Mouse (Mus musculus): ENCODE results near the gene Ift57. TPM values are rescaled to one million over a fixed set of nuclear protein-coding genes. Genes with fewer than 3 reads are reported as not detected.

Gene Ift57
- polyA plus RNA-seq (2017; shearing (Covaris generic)) = 1 to 10 TPM; 3.2 to 5.3 (median 3.7) TPM

DNA sequence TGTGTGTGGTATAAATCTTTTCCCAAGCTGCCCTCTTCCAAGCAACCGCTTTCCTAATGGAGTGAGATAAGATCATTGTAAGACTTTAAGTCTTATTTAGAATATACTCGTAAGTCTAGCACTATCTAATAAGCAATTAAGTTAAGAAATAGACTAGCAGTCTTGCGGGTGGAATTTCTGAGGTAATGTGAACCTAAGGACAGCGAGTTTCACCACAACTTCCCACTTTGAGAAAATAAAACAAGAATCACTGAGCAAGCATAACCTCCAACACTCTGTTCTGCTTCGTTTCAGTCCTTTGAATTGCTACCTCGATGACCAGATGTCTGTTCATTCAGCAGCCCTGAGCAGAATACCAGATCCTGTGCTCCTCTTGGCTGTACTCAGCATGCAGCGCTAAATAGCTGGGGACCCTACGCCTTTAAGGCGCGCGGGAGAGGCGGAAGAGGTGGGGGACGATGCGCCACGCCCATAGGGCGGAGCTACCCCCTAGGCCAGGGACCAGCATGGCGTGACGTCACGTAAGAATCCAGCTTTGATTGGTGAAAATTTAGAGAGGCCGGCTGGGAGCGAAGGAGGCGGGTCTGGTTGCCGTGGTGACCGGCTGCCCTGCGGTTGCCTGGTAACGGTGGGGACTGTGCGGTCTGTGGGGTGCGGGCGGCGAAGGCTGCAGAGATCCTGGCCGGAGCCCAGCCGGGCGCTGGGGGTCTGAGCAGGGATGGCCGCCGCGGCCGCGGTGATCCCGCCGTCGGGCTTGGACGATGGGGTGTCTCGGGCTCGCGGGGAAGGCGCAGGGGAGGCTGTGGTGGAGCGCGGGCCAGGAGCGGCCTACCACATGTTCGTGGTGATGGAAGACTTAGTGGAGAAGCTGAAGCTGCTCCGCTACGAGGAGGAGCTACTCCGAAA, at the start of gene Ift57:
Gene Ift57 (plus strand): TSS at position 614 of the 906 bp plus-strand sequence.
- ATAC-seq = peak; percentile 98

DNA sequence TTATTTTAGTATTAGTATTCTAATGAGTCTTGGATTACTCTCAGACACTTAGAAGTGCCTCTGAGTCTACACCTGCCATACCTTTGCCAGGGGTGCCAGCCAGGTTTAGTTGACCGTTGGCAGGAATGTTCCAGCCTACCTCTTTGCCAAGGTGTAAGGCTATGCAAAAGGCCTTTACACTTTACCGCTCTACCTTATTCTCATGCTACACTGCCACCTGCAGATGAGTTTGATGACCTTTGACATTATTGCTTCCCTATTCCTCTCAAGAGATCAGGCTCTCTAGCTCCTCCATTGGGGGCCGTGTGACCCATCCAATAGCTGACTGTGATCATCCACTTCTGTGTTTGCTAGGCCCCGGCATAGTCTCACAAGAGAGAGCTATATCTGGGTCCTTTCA, 41.9 kb upstream of the Ift57 start:
- no peak for ATAC-seq

DNA sequence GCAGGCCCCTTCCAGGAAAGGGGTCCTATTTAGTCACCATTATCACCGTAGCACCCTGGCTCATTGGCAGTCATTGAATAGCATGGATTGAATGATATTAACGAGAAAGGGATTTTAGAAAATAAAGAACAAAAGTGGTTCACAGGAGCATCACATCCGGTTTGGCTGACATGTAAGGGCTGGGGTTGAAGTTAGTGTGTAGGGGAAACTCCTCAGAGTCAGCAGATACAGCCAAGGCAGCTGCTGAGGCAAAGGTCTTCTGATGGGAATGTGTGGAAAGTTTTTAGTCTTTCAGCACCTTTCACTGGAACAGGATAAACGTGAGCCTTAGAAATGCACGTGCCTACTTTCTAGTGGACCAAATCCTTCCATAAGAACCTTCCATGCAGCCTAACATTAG, 41.0 kb upstream of the Ift57 start:
- ATAC-seq = peak; percentile 78

DNA sequence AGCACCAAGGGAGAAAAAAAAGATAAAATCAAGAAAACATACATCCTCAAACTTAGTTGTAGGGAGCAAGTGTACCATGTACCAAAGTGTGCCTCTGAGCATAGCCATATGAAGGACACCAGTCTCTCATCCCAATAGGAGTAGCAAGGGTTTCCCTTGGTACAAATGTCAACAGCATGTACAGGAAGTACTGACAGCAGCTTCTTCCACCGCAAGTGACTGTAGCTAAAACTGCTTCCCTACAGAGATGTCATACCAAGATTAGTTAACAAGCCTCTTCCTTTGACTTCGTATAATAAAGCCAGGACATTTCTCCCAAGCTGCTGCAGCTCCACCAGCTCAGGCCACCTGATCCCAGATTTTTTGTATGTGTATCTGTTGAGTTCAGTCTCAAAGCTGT, 39.9 kb upstream of the Ift57 start:
- ATAC-seq = no peak

DNA sequence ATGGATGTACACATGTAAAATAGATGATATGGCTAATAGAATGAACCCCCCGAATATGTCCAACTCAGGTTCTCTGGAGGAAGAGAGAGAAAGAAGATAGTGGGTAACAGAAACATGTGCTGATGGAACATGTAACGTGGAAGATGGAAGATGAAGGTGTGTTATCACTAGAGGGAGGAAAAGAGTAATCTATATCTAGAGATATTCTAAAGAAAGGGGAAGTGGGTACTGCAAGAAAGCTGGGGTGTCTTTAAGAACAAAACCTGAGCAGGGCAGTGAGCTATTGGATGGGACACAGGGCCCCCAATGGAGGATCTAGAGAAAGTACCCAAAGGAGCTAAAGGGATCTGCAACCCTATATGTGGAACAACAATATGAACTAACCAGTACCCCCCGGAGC, 38.9 kb upstream of the Ift57 start:
- ATAC-seq = no peak

DNA sequence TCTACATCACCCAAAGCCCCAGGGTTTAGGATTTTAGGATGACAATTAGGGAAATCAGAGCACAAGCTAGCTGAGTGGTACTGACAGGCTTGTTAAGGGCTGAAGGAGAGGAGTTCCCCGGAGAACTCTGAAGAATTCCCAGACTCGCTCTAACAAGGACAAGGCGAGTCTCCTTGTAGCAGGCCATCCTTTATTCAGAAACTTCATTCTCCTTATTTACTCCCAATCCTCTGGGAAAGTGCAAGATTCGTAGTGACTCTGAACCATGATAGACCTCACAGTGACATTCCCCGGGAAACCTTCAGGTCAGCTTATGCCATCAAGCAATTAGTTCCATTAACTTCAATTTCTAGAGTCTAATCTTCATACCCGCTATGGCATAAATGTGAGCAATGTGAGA, 36.8 kb upstream of the Ift57 start:
- no peak for ATAC-seq

DNA sequence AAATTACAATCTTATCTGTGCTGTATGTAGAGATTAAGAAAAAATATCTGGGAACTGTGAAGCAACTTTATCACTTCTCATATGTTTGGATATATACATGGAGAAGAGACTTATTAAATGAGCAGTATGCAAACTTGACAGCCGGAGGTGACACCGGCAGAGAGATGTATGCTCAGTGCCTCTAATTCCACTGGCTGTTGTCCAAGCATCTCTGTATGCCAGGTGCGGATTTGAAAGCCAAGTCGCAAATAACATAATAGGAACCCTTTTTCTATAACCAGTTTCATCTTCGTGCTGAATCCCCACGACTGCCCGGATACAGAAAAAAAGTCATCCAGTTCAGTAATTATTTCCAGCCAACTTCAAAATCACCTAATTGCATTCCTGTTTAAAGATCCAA, 34.4 kb upstream of the Ift57 start:
- no peak for ATAC-seq

DNA sequence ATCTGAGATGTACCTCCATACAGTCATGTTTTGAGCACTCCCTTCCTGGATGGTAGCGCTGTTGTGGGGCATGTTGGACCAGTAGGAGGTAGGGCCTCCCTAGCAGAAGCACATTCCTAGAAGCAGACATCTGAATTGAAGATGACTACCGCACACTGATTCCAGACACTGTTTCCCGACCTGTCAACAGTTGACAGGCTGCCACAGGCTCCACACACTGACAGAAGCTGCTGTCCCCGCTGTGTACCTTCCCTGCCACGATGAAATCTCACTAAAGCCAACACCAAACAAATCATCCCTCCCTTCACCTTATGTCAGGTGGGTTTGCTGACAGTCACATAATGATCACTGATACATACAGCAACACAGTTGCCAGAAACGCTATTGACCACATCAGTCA, 19.4 kb upstream of the Ift57 start:
- ATAC-seq = no peak

DNA sequence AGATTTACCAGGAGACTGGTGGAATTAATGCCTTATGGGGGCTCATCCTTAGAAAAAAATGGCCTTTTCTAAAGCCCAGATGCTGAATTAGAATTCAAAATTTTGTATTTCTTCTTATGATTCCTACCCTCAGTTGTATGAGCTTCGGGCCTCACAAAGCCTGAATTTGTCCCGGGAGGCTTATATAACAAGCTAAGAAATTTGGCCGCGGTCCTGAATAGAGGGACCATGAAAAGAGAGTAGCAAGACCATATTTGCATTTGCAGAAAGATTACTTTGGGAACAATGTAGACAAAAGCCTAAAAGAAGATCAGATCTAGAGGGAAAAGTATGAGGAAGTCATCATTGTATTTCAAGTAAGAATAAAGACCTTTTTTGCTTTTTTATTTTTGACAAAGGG, 14.1 kb upstream of the Ift57 start:
- ATAC-seq = no peak

DNA sequence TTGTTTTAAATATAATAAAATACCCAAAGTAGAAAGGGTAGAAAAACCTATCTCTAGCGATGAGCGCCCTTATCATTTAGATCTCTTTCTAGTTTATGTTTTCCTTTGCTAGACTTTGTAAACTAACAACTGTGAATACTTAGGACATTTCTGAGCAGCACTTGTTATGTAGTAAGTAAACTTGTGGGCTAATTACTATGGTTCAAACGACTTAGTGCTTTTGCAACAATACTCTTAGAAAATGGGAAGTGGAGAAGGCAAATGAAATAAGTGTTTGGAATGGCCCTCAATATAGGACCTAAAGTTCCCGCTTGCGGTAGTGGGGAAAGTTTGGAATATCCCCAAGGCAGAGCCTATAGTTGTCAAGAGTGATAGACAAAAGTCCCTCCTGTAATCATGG, 788 bp downstream of the Ift57 start:
- ATAC-seq = no peak

DNA sequence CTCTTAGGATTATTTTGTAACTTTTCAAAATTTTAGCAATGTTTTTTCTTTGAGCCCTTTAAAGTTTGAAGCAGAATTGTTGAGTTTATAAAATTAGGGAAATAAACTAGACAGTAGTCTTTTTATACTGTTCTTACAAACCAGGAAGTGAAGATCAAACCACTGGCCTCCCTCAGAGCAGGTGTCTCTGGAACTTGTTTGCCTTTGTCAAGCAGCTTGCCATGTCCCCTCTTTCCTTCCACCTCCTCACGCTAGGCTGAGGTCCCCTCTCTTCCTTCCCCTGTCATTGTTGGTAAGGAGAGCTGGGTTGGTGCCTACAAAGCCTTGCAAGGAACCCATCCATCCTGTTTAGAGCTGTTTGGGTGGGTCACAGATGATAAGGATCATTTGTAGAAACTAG, 9.0 kb downstream of the Ift57 start:
- peak; percentile 47 for ATAC-seq

DNA sequence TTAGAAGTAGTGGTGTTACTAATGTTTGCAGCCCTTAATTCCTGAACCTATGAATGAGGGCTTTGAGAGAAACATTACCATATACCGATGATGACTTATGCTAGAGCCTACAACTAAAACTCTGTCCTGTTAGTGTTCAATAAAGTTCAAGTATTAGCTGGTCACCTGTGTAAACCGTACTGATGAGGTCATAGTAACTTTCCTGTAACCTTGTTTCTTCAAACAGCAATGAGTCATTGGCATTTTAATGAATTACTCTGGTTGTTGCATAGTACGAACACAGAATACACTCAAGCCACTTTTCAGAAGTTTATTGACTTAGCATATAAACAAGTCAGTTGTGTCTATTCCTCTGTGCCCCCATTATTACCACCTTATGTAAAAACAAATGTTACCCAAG, 11.2 kb downstream of the Ift57 start:
- ATAC-seq = no peak

DNA sequence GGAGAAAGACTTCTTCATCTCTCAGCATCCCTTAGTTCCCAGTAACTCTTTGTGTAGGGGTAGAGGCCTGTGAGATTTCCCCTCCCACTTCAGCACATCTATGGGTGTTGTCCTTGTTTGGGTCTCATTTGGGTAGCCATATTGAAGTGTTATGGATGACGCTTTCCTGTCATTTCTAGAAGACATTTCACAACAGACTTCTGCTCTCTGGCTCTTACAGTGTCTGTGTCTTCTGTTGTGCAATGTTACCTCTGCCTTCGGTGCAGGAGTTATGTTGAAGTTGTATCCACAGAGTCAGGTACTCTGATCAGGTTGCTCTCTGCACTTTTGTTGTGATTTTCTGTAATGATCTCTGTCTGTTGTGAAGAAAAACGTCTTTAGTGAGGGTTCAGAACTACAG, 14.3 kb downstream of the Ift57 start:
- ATAC-seq = no peak

DNA sequence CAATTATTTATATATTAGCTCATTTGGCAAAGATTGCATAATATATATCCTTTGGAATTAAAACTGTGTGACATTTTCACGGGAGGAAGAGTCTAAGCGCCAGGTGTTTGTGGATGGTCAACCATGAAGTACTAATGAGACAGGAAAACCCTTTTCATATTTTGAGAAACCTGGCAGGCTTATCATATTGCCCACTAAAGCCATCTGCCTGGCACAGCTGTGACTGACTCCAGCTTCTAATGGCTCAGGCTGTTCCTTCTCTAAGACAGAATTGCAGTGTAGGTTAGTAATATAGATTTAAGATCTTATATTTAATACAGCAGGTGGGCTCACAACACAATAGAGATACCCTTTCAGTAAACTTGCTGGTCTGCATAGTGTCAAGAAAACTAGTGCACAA, 21.6 kb downstream of the Ift57 start:
- ATAC-seq = no peak

DNA sequence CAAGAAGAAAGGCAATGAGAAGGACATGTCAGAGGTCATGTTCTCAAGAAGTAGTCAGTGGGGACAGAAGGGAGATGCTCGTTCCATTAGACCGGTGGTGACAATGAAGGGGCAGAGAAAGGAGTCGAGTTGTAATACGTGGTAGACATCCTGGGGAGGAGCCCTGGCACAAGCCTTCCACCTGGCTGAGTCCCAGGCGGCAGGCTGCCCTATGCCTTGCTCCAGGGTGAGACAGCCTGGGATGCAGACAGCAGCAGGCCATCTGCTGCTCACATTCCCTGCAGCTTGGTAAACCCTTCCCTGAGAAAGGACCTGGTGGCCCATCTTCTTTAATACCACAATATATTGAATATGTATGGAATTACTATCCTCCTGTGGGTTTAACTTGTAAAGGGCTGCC, 22.6 kb downstream of the Ift57 start:
- no peak for ATAC-seq

DNA sequence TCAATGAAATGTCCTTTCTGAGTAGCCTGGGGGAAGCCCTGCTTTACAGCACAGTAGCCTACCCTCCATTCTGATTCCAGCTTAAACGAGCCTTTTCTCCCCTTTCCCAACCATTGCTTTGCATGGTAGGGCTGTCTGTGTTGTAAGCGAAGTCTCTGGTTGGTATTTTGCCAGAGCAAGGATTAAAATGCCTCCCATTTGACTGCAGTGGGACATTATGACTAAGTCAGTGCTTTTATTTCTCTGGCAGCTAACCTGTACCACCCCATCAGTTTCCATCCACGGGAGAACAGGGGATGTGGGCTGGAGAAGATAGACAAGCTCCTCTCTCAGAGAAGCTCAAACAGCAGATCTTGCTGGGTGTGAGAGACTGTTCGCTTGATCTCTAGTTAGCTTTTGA, 24.2 kb downstream of the Ift57 start:
- ATAC-seq = no peak

DNA sequence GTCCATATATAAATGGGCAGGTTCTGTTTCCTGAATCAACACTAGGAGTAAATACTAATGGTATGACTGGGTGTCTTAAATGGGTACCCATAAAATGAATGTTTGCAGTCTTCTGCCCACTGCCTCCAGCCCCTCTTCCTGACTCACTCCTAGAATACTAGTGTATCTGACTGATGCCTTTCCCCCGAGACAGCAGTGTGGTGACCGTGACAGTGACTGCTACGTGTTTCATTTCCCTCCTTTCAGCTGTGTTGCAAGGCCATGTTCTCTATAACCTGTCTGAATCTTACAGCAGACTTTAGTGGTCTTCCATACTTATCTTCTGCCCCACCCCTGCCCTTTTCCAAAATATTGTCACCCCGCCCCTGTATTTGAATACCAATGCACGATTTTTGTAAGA, 25.2 kb downstream of the Ift57 start:
- no peak for ATAC-seq

DNA sequence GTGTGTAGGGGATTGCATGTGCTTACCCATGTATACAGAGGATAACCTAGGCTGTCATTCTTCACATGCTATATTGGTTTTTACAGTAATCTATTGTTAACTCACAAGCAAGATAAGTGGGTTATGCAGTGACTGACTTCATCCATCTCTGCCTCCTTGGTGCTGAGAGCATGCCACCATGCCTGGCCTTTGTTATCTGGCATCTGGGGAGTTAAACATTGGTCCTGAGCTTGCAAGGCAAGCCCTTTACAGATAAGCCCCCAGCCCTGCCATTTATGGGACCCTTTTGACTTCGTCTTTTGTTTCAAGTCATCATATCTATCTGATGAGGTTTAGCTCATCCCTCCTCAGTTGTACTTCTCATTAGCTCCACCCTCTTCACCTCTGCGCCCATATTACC, 25.9 kb downstream of the Ift57 start:
- ATAC-seq = no peak

DNA sequence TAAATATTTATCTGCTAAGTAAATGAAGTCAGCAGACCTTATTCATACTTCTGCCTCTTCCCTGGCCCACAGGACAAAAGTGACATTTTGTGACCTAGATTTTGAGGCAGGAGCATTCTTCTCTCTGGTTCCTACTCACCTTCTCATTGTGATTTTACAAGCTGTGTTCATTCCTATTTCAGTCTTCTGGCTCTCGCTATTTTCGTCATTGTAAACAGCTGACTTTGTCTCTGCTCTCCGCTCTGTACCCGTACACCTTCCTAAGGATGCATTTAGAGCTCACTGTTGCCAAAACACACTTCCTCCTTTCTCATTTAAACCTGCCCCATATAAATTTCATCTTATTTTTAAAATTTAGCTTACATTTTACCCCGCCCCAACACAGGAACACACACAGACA, 26.4 kb downstream of the Ift57 start:
- ATAC-seq = no peak

DNA sequence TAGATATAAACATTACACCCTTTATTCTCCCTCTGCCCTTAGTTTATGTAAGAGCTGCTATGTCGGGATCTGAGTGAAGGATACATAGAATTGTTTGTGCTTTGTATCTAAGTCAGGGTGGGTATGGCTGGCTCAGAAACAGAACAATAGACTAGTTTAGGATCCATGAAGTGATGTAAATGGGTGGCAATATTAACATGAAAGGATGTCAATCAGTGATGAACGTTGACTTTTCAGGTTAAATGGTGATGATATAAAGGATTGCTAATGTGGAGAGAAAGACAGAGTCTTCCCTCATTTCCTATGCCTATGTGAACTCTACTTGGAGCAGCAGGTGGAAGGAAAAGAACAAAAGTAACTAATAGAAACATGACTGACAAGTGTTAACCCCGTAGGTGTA, 27.2 kb downstream of the Ift57 start:
- ATAC-seq = no peak

DNA sequence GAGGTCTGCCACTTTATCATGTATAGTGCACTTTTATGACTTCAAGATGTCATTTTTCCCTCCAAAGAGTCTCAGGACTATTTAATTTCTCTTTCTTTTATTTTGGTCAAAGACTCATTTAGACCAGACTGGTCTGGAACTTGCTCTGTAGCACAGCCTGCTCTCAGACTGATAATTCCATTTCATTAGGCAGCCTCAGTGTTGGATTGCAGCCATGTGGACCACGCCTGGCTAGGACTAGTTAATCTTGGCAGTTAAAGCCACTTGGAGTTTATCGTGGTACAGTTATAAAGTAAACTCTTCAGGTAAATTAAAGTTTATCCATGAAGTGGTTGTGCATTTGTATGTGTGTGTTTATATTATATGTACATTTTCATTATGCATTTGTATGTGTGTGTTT, 27.7 kb downstream of the Ift57 start:
- no peak for ATAC-seq

DNA sequence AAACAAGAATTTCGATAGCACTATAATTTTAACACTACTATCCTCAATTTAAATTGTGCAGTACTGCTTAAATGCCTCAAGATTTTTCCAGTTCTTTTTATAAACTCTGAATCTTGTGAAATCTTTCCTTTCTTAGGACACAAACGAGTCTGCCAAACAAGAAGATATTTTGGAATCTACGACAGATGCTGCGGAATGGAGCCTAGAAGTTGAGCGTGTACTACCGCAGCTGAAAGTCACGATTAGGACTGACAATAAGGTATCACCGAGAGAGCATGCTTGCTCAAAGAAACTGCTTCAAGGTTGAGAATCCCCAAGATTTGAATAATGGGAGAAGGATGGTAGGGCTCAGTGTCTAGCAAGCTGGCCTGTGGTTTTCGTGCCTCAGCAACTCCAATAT, 37.5 kb downstream of the Ift57 start:
- ATAC-seq = no peak

DNA sequence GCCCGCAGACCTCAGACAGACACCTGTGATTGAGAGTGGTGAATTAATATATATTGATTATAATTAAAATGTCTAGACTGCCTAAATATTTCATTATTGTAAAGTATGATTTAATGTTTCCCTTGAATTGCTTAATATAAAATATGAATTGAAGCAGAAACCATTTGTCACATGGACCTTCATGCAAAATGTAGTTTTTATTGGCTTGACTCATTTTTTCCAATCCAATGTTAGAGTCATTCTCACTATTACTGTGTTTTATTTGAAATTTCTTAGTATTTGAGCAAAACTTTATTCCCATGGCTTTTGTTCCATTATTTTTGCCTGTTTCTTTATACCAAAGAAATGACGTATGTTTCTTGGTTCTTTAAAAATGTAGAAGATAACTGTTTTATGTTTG, 48.3 kb downstream of the Ift57 start:
- no peak for ATAC-seq

DNA sequence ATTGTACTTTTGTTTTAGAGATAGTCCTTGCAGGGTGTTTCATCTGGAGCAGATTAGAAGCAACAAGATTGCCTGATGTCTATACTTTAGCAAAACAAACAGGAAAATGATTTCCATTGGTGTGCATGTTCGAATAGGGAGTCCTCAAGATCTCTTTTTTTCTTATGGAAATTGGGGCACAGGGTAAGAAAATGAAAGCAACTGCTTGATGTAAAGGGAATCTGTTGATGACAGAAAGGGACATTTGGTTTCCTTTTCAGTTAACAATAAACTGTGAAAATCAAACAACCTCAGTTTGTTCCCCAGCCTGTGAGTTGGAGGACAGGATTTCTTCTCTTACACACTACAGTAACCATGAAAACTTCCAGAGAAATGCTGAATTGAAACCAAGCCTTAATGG, 53.9 kb downstream of the Ift57 start:
- no peak for ATAC-seq

DNA sequence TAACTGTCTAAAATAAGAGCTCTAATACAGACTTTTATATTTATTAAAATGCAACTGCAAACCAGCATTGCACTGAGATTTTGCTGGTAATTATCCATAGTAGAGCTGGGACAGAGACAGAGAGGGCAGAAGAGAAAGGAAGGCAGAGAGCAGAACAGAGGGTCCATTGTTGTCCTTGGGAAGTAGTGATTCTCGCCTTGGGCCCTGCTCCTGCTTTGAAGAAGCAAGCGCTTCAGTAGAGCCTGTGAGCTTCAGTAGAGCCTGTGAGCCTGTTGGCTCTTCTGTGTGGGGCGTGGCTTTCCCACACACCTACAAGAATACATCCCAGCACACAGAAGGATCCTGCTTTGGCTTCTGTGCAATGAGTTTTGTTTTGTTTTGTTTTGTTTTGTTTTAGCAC, 54.3 kb downstream of the Ift57 start:
- ATAC-seq = no peak
